Mouse (Mus musculus) heart, postnatal 10 days (tissue): Measurements from ENCODE around the gene Bola1. TPM values are rescaled to one million over a fixed set of nuclear protein-coding genes. Genes with fewer than 3 reads are reported as not detected.
A peak's percentile ranks its signal among the peaks of the same experiment; 100 is the strongest.

Source experiments
- DNase-seq, 2 experiments: peaks; one replicate each; pipeline ENCODE4 v3.0.0; 2021
- intact Hi-C: fragments of 180-260 bp; cut with DNase I; formaldehyde crosslinking; loops from one replicate; pipeline ENCODE4 v1.15.1; 2025
- microRNA-seq, 2 experiments: library from miRNA; unstranded; fragments of <30 nt; microRNA quantifications; one replicate each; pipeline ENCODE4 v1.2.0; 2022
- total RNA-seq, 2 experiments: library from RNA; stranded (reverse); gene quantifications; 2 replicates each; pipeline ENCODE4 v1.2.3; 2021

The Bola1 gene
- total RNA-seq, 2 experiments from 2014 or later: 19.3 to 19.6 TPM

- intact Hi-C loops: no loop called here
- DNase-seq: peak; percentile 48 to 57
These were observed 58.5 kb downstream of the Bola1 start for GRCm38 (mm10) chr3:96160803-96161516.

- DNase-seq: peak; percentile 76 to 77
- intact Hi-C loops: no loop called here
These were observed 59.2 kb downstream of the Bola1 start for GRCm38 (mm10) chr3:96160222-96160802.

- intact Hi-C loops: no loop called here
- no peak for DNase-seq
These were observed 59.7 kb downstream of the Bola1 start for GRCm38 (mm10) chr3:96159820-96160219.

GRCm38 (mm10) chr3:96155501-96155900 lies 64.0 kb downstream of the Bola1 start:
- DNase-seq: no peak
- intact Hi-C loops: no loop called here

GRCm38 (mm10) chr3:96152611-96153010 lies 66.9 kb downstream of the Bola1 start:
- intact Hi-C loops: no loop called here
- no peak for DNase-seq

- DNase-seq: no peak
- intact Hi-C loops: no loop called here
These were observed 67.7 kb downstream of the Bola1 start for GRCm38 (mm10) chr3:96151836-96152235.

GRCm38 (mm10) chr3:96147950-96148349 lies 71.6 kb downstream of the Bola1 start:
- DNase-seq: peak; percentile 75 to 82
- intact Hi-C loops: loop anchor here (1.0 to 2.0 kb wide), 2 partner anchors 82 to 181 kb away; no protein-coding TSS in a partner anchor

Small RNA genes within 50 kb of the gene (microRNA-seq; reads per million reads assigned to microRNA genes)
- gene Gm44492: 0 to 0.70 reads per million in 2 experiments
- gene Gm47311: 0 reads per million in 2 experiments
- gene Gm47313: 0 reads per million in 2 experiments

Other genes with a start within 250 kb of the Bola1 start
- 100 to 1,000 TPM; 111 to 118 TPM for gene Plekho1, start 223.7 kb downstream of the Bola1 start, total RNA-seq
- 10 to 100 TPM; 24.7 to 34.4 TPM for gene Vps45, start 161.2 kb downstream of the Bola1 start, total RNA-seq
- 10 to 100 TPM; 50.9 to 51.0 TPM for gene Otud7b, start 115.2 kb downstream of the Bola1 start, total RNA-seq
- 1 to 10 TPM; 6.6 to 7.8 TPM for gene Mtmr11, start 57.7 kb downstream of the Bola1 start, total RNA-seq
- 10 to 100 TPM; 27.8 to 28.2 TPM for gene Sf3b4, start 47.4 kb downstream of the Bola1 start, total RNA-seq
- gene Sv2a, start 38.6 kb downstream of the Bola1 start, total RNA-seq: 10 to 100 TPM; 13.7 to 14.0 TPM
- gene Hist2h2ab, start 156 bp upstream of the Bola1 start, total RNA-seq: 10 to 100 TPM; 10.6 to 14.9 TPM
- 100 to 1,000 TPM; 103 to 121 TPM for gene Hist2h2ac, start 1.2 kb upstream of the Bola1 start, total RNA-seq
- gene Hist2h2be, start 1.4 kb upstream of the Bola1 start, total RNA-seq: 1 to 10 TPM; 4.6 to 5.9 TPM
- gene Hist2h3c2, start 19.4 kb upstream of the Bola1 start, total RNA-seq: 10 to 100 TPM; 78.6 to 96.2 TPM
- 100 to 1,000 TPM; 615 to 716 TPM for gene Hist2h2aa2, start 20.6 kb upstream of the Bola1 start, total RNA-seq
- 10 to 100 TPM; 21.8 to 28.9 TPM for gene Hist2h2aa1, start 25.8 kb upstream of the Bola1 start, total RNA-seq
- under 1 TPM in 1 of 2 experiments, not detected in 1; 0.22 TPM for gene Hist2h3c1, start 27.0 kb upstream of the Bola1 start, total RNA-seq
- 10 to 100 TPM; 49.8 to 51.8 TPM for gene Hist2h4, start 43.6 kb upstream of the Bola1 start, total RNA-seq
- 100 to 1,000 TPM; 369 to 427 TPM for gene Hist2h3b, start 48.9 kb upstream of the Bola1 start, total RNA-seq
- gene Hist2h2bb, start 50.0 kb upstream of the Bola1 start, total RNA-seq: 100 to 1,000 TPM; 376 to 419 TPM
- 1 to 10 TPM in 1 of 2 experiments, under 1 TPM in 1; 0.38 to 1.2 TPM for gene Fcgr1, start 74.3 kb upstream of the Bola1 start, total RNA-seq
- not detected for gene BC107364, start 232.6 kb upstream of the Bola1 start, total RNA-seq